Mouse (Mus musculus): ENCODE results near the gene Rhov. TPM values are rescaled to one million over a fixed set of nuclear protein-coding genes. Genes with fewer than 3 reads are reported as not detected.

The Rhov gene
- polyA plus RNA-seq, 1 experiment from 2014 or later, result 0.60 TPM

GRCm38 (mm10) chr2:119300819-119301493, 29.9 kb upstream of the Rhov start:
- 46% methylated on average over 7 of the region's 7 CpGs for WGBS
- Histone ChIP-seq H3K27ac (replicated peaks) (peak overlapping the region; percentile 87), H3K36me3 (peaks cover 33% of the 10 kb centered on the region), H3K4me2 (peak overlapping the region; percentile 68), H3K4me3 (peak overlapping the region; percentile 34; the same call in 1 of the 2 replicates), H3K27me3 (replicated peaks) (no peaks in the 10 kb centered on the region), H3K9me3 (no peaks in the 10 kb centered on the region), H3K9ac (peak overlapping the region; percentile 79), H3K4me1 (peaks cover 33% of the 10 kb centered on the region)
- ATAC-seq (ENCODE audit: extremely low read depth, insufficient number of reproducible peaks, low FRiP score, low TSS enrichment), result peak; percentile 12; the same call in 1 of the 2 replicates

DNA sequence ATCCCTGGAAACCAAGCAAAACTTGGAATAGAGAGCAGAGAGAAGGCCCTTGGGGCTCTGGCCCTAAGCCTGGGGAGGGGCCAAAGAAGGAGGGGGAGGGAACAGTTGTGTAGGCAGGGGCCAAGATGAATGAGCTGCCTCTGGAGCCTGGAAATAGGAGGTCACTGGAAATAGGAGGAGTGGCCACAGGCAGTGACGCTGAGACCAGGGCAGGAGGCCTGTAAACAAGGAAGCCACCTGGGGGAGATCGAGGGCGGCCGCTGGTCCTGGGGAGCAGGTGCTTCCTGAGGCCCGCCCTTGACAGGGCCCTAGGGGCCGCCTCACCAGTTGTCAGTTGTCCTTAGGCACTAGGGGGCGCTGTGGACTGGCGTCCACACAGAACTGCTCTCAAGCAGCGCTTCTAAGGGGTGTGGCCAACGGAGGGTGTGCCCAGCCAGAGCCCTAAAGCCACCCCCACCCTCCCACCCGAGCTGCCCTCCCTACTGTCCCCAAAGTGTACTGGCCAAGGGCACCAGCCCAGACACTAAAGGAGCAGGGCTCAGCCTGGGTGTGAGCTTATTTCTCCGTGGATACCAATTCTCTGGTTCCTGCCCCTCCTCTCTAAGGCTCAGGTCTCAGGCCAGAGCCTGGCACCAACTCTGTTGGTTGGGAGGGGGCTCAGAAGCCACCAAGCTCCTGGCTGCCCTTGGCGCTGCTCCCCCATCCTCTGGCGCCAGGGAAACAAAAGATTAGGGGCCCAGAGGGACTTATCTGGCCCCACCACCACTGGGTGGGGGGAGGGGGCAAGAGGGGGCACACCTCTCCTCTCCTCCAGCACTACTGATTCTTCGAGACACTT, 29.1 kb upstream of the Rhov start:
- Histone ChIP-seq H3K4me1 (peaks cover 31% of the 10 kb centered on the region), H3K9me3 (no peaks in the 10 kb centered on the region), H3K9ac (peak overlapping the region; percentile 79), H3K27me3 (replicated peaks) (no peaks in the 10 kb centered on the region), H3K4me3 (peak overlapping the region; percentile 34), H3K4me2 (peak overlapping the region; percentile 68), H3K36me3 (peaks cover 37% of the 10 kb centered on the region), H3K27ac (replicated peaks) (peak overlapping the region; percentile 87)
- WGBS, result 2% methylated on average over 15 of the region's 15 CpGs
- ATAC-seq (ENCODE audit: extremely low read depth, insufficient number of reproducible peaks, low FRiP score, low TSS enrichment), result peak; percentile 85

DNA sequence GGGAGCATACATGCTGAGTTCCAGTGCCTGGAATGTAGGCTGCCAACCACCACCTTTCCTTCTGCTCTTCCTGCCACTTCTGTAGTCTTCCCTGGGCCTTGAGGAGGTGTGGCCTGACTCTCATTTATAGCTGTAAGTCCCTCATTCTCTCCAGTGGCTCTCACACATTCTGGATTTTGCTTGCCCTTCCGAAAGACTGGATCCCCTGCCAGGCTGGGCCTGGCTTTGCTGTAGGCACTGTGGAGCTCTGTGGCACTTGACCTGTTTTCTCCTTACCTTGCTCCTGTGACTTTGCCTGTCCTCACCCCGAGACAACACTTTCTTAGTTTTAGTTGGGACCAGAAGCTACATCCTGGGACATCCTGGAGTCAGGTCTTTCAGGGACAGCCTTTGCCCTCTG, 27.8 kb upstream of the Rhov start:
- Histone ChIP-seq H3K9ac (no peak overlapping the region), H3K27ac (replicated peaks) (peak overlapping the region; percentile 87; the same call in 1 of the 2 replicates), H3K4me2 (no peak overlapping the region), H3K9me3 (no peaks in the 10 kb centered on the region), H3K36me3 (peaks cover 51% of the 10 kb centered on the region), H3K4me3 (no peak overlapping the region), H3K27me3 (replicated peaks) (no peaks in the 10 kb centered on the region), H3K4me1 (peaks cover 18% of the 10 kb centered on the region)
- no peak for ATAC-seq (ENCODE audit: extremely low read depth, insufficient number of reproducible peaks, low FRiP score, low TSS enrichment)
- 83% methylated on average over 2 of the region's 2 CpGs for WGBS

DNA sequence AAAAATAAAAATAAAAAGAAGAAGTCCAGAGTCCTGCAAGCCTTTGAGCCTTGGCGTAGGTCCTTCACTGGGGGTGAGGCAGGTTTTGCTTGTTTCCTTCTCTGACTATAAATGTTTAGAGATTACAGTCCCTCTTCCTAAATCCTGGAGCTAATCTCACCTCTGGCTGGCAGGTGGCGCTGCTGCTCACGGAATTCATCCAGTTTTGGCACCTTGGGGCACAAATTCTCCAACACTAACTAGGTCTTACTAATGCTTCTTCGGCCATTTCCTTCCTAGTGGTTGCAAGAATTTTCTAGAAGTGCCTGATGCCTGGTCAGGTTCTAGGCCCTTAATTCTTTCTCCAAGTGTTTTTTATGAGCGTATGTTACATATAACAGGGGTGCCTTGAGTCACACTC, 27.3 kb upstream of the Rhov start:
- Histone ChIP-seq H3K9me3 (no peaks in the 10 kb centered on the region), H3K4me3 (no peak overlapping the region), H3K36me3 (peaks cover 56% of the 10 kb centered on the region), H3K27ac (replicated peaks) (0 out of 2 replicates have a peak overlapping the region, but pooled peaks have one; percentile 87), H3K27me3 (replicated peaks) (no peaks in the 10 kb centered on the region), H3K4me1 (peaks cover 18% of the 10 kb centered on the region), H3K4me2 (no peak overlapping the region), H3K9ac (no peak overlapping the region)
- WGBS, result 45% methylated on average over 5 of the region's 5 CpGs
- ATAC-seq (ENCODE audit: extremely low read depth, insufficient number of reproducible peaks, low FRiP score, low TSS enrichment), result no peak

GRCm38 (mm10) chr2:119297506-119297905, 26.4 kb upstream of the Rhov start:
- H3K9me3 ChIP-seq, result no peaks in the 10 kb centered on the region
- no peak overlapping the region for H3K27ac ChIP-seq (replicated peaks)
- no peak overlapping the region for H3K9ac ChIP-seq
- H3K36me3 ChIP-seq, result peaks cover 64% of the 10 kb centered on the region
- no peak overlapping the region for H3K4me3 ChIP-seq
- no peak for ATAC-seq (ENCODE audit: extremely low read depth, insufficient number of reproducible peaks, low FRiP score, low TSS enrichment)
- H3K4me1 ChIP-seq, result peaks cover 18% of the 10 kb centered on the region
- no peaks in the 10 kb centered on the region for H3K27me3 ChIP-seq (replicated peaks)
- 91% methylated on average over 19 of the region's 19 CpGs for WGBS
- H3K4me2 ChIP-seq, result no peak overlapping the region

- no peak overlapping the region for H3K4me2 ChIP-seq
- H3K9me3 ChIP-seq, result no peaks in the 10 kb centered on the region
- H3K9ac ChIP-seq, result no peak overlapping the region
- no peak overlapping the region for H3K4me3 ChIP-seq
- no peaks in the 10 kb centered on the region for H3K27me3 ChIP-seq (replicated peaks)
- H3K27ac ChIP-seq (replicated peaks), result no peak overlapping the region
- H3K36me3 ChIP-seq, result peaks cover 72% of the 10 kb centered on the region
- no peak for ATAC-seq (ENCODE audit: extremely low read depth, insufficient number of reproducible peaks, low FRiP score, low TSS enrichment)
- WGBS, result 85% methylated on average over 12 of the region's 12 CpGs
- H3K4me1 ChIP-seq, result peaks cover 18% of the 10 kb centered on the region
Measured at GRCm38 (mm10) chr2:119296756-119297155, 25.7 kb upstream of the Rhov start.

DNA sequence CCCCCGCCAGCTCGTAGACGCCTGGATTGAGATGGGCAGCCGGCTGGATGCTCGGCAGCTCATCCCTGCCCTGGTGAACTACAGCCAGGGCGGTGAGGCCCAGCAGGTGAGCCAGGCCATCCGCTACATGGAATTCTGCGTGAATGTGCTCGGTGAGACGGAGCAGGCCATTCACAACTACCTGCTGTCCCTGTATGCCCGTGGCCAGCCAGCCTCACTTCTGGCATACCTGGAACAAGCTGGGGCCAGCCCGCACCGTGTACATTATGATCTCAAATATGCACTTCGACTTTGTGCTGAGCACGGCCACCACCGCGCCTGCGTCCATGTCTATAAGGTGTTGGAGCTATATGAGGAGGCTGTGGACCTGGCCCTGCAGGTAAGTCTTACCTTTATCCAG, 23.3 kb upstream of the Rhov start:
- Histone ChIP-seq H3K36me3 (peaks cover 90% of the 10 kb centered on the region), H3K9ac (no peak overlapping the region), H3K4me2 (no peak overlapping the region), H3K9me3 (no peaks in the 10 kb centered on the region), H3K4me1 (peaks cover 8% of the 10 kb centered on the region), H3K27me3 (replicated peaks) (no peaks in the 10 kb centered on the region), H3K27ac (replicated peaks) (no peak overlapping the region), H3K4me3 (no peak overlapping the region)
- no peak for ATAC-seq (ENCODE audit: extremely low read depth, insufficient number of reproducible peaks, low FRiP score, low TSS enrichment)
- WGBS, result 94% methylated on average over 18 of the region's 18 CpGs

DNA sequence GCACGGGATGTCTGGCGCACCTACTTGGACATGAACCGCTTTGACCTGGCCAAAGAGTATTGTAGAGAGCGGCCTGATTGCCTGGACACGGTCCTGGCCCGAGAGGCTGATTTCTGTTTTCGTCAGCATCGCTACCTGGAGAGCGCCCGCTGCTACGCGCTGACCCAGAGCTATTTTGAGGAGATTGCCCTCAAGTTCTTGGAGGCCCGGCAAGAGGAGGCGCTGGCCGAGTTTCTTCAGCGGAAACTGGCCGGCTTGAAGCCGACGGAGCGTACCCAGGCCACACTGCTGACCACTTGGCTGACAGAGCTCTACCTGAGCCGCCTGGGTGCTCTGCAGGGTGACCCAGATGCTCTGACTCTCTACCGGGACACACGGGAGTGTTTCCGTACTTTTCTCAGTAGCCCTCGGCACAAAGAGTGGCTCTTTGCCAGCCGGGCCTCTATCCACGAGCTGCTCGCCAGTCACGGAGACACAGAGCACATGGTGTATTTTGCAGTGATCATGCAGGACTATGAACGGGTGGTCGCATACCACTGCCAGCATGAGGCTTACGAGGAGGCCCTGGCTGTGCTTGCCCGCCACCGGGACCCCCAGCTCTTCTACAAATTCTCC, 22.8 kb upstream of the Rhov start:
- ATAC-seq (ENCODE audit: extremely low read depth, insufficient number of reproducible peaks, low FRiP score, low TSS enrichment), result no peak
- Histone ChIP-seq H3K4me2 (no peak overlapping the region), H3K27me3 (replicated peaks) (no peaks in the 10 kb centered on the region), H3K9ac (no peak overlapping the region), H3K9me3 (no peaks in the 10 kb centered on the region), H3K27ac (replicated peaks) (no peak overlapping the region), H3K4me1 (peaks cover 11% of the 10 kb centered on the region), H3K36me3 (peaks cover 84% of the 10 kb centered on the region), H3K4me3 (no peak overlapping the region)
- 91% methylated on average over 34 of the region's 34 CpGs for WGBS

GRCm38 (mm10) chr2:119293311-119293710, 22.2 kb upstream of the Rhov start:
- Histone ChIP-seq H3K4me1 (peaks cover 11% of the 10 kb centered on the region), H3K36me3 (peaks cover 79% of the 10 kb centered on the region), H3K27me3 (replicated peaks) (no peaks in the 10 kb centered on the region), H3K4me2 (no peak overlapping the region), H3K9ac (no peak overlapping the region), H3K9me3 (no peaks in the 10 kb centered on the region), H3K4me3 (no peak overlapping the region), H3K27ac (replicated peaks) (no peak overlapping the region)
- WGBS, result 92% methylated on average over 17 of the region's 17 CpGs
- ATAC-seq (ENCODE audit: extremely low read depth, insufficient number of reproducible peaks, low FRiP score, low TSS enrichment), result no peak

DNA sequence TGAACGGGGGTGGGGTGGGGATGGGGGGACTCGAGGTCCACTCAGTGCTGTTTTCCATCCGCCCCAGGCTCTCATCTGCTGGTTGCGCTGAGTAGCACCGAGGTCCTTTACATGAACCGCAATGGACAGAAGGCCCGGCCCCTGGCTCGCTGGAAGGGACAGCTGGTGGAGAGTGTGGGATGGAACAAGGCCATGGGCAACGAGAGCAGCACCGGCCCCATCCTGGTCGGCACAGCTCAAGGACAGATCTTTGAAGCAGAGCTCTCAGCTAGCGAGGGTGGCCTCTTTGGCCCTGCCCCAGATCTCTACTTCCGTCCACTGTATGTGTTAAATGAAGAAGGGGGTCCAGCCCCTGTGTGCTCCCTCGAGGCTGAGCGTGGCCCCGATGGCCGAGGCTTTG, 21.8 kb upstream of the Rhov start:
- no peak overlapping the region for H3K27ac ChIP-seq (replicated peaks)
- H3K9me3 ChIP-seq, result no peaks in the 10 kb centered on the region
- H3K36me3 ChIP-seq, result peaks cover 74% of the 10 kb centered on the region
- H3K4me1 ChIP-seq, result peaks cover 15% of the 10 kb centered on the region
- ATAC-seq (ENCODE audit: extremely low read depth, insufficient number of reproducible peaks, low FRiP score, low TSS enrichment), result no peak
- no peaks in the 10 kb centered on the region for H3K27me3 ChIP-seq (replicated peaks)
- 88% methylated on average over 17 of the region's 17 CpGs for WGBS
- no peak overlapping the region for H3K4me2 ChIP-seq
- H3K4me3 ChIP-seq, result no peak overlapping the region
- no peak overlapping the region for H3K9ac ChIP-seq

DNA sequence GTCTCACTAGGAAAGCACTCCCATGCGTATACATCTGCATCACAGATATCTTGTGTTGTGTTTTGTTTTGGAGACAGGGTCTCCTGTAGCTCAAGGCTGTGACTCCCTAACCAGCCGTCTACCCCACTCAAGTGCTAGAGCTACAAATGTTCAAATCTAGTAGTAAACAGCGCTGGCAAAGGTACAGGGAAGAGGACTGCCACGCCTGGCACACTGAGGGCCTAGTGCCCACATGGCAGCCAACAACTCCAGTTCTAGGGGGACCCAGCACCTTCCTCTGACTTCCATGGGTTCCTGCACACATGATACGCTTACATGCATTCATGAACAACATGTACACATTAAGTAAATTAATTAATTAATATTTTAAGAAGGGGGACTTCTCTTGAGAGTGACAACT, 21.2 kb upstream of the Rhov start:
- Histone ChIP-seq H3K4me2 (no peak overlapping the region), H3K9me3 (no peaks in the 10 kb centered on the region), H3K27me3 (replicated peaks) (no peaks in the 10 kb centered on the region), H3K4me3 (no peak overlapping the region), H3K4me1 (peaks cover 17% of the 10 kb centered on the region), H3K27ac (replicated peaks) (no peak overlapping the region), H3K36me3 (peaks cover 68% of the 10 kb centered on the region), H3K9ac (no peak overlapping the region)
- WGBS, result 86% methylated on average over 5 of the region's 5 CpGs
- ATAC-seq (ENCODE audit: extremely low read depth, insufficient number of reproducible peaks, low FRiP score, low TSS enrichment), result no peak
